Mouse (Mus musculus): ENCODE measurements around the gene Tmem178b.

DNA sequence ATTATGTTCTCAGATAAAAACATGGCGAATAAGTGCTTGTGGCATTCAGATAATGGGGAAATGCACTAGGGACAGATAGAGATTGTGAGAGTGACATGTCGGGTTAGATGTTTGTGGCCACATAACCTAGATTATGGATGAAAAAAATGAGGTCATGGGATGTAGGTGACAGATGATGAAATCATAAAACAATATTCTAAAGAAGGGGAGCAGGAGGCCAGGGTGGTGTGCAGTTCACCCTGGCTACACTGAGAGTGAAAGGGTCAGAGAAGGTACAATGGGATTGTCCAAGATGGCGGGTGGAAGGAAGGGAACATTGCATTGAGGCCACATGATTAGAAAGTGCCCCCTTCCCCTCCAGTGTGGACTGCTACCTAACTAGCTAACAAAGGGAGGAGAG is 160.9 kb downstream of the Tmem178b start:
- TF ChIP-seq EP300 (IDR thresholded peaks at IDR 0.05; ENCODE audit: low read depth) (no peak), CTCF (IDR thresholded peaks at IDR 0.05; ENCODE audit: low read depth) (no peak)
